Mouse (Mus musculus): Measurements from ENCODE around the gene Rasal3. TPM values are rescaled to one million over a fixed set of nuclear protein-coding genes. Genes with fewer than 3 reads are reported as not detected.
A peak's percentile ranks its signal among the peaks of the same experiment; 100 is the strongest.

Rasal3 gene
- polyA plus RNA-seq, 1 experiment from 2014 or later = 1.2 TPM

- Histone ChIP-seq H3K27me3 (peaks cover 6% of the 10 kb centered on the region; the same call in 1 of the 2 replicates), H3K9me3 (no peaks in the 10 kb centered on the region), H3K4me1 (no peaks in the 10 kb centered on the region), H3K36me3 (no peaks in the 10 kb centered on the region), H3K4me2 (no peak within 1 kb of the TSS), H3K27ac (no peak within 1 kb of the TSS), H3K4me3 (no peak within 1 kb of the TSS), H3K9ac (no peak within 1 kb of the TSS)
- ATAC-seq (ENCODE audit: insufficient number of reproducible peaks, insufficient read depth, low FRiP score, low TSS enrichment, low read depth) = no peak
- WGBS = 92% methylated on average over 2 of the region's 2 CpGs
Measured at GRCm38 (mm10) chr17:32424034-32424433, 20.7 kb upstream of the Rasal3 start, which contains the start of gene Pglyrp2. Pglyrp2 (minus strand) TSS chr17:32424167.

DNA sequence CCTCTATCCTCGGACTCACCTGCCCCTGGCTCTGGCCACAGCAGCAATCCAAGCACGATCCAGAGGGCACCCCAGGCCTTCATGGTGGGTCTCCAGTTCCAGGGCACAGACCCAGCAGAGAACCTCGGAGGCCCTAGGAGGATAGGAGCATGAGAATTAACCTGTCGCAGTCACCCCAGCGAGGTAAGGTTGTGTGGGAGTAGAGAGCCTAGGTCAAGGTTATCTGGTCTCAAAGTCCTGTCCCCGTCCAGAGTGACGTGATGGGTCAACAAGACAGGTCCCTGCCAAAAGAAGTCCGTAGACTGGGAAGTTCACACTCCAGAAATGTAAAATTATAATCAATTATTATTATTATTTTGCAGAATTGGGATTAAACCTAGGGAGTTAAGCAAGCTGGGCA lies 17.4 kb upstream of the Rasal3 start:
- H3K27ac ChIP-seq = no peak overlapping the region
- WGBS = 82% methylated on average over 8 of the region's 8 CpGs
- peaks cover 11% of the 10 kb centered on the region for H3K27me3 ChIP-seq
- ATAC-seq (ENCODE audit: insufficient number of reproducible peaks, insufficient read depth, low FRiP score, low TSS enrichment, low read depth) = no peak
- no peak overlapping the region for H3K4me3 ChIP-seq
- H3K9me3 ChIP-seq = no peaks in the 10 kb centered on the region
- H3K4me1 ChIP-seq = no peaks in the 10 kb centered on the region
- no peak overlapping the region for H3K9ac ChIP-seq
- H3K36me3 ChIP-seq = no peaks in the 10 kb centered on the region
- no peak overlapping the region for H3K4me2 ChIP-seq

GRCm38 (mm10) chr17:32419989-32420388 lies 16.6 kb upstream of the Rasal3 start:
- Histone ChIP-seq H3K27ac (no peak overlapping the region), H3K4me2 (no peak overlapping the region), H3K9me3 (no peaks in the 10 kb centered on the region), H3K36me3 (no peaks in the 10 kb centered on the region), H3K4me3 (no peak overlapping the region), H3K9ac (no peak overlapping the region), H3K4me1 (no peaks in the 10 kb centered on the region), H3K27me3 (peaks cover 19% of the 10 kb centered on the region)
- 75% methylated on average over 2 of the region's 2 CpGs for WGBS
- ATAC-seq (ENCODE audit: insufficient number of reproducible peaks, insufficient read depth, low FRiP score, low TSS enrichment, low read depth) = no peak

- WGBS = 92% methylated on average over 14 of the region's 14 CpGs
- Histone ChIP-seq H3K4me3 (no peak overlapping the region), H3K27ac (no peak overlapping the region), H3K27me3 (peaks cover 26% of the 10 kb centered on the region), H3K9me3 (no peaks in the 10 kb centered on the region), H3K4me1 (no peaks in the 10 kb centered on the region), H3K9ac (no peak overlapping the region), H3K4me2 (no peak overlapping the region), H3K36me3 (no peaks in the 10 kb centered on the region)
- no peak for ATAC-seq (ENCODE audit: insufficient number of reproducible peaks, insufficient read depth, low FRiP score, low TSS enrichment, low read depth)
Measured at GRCm38 (mm10) chr17:32416771-32417170, 13.4 kb upstream of the Rasal3 start.

DNA sequence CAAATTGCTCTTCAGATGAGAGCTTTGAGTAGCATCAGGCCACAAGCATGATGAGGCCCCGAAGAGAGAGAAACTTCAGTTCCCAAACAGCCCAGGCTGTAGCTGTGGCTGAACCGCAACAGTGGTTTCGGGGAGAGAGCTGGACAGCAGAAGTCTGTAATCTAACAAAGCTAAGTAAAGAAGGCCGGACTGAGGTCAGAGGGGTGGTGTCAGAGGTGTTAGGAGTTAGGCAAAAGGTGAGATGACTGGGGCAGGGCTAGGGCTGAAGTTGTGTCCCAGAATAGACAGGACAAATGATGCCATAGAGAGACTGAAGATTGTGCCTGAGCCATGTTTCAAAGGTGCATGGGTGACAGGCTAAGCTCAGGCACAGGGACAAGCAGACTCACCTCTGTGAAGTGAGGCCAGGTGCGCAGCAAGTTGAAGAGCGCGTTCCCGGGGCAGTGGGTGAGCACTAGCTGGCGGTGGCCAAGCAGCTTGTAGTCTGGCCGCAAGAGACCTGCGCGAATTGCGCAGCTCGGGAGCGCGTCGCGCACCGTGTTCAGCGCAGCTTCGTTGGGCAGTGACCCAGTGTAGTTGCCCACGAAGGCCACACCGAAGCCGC lies 12.1 kb upstream of the Rasal3 start:
- 50% methylated on average over 24 of the region's 24 CpGs for WGBS
- H3K36me3 ChIP-seq = no peaks in the 10 kb centered on the region
- peak overlapping the region; percentile 11; the same call in 1 of the 2 replicates for H3K4me2 ChIP-seq
- no peak for ATAC-seq (ENCODE audit: insufficient number of reproducible peaks, insufficient read depth, low FRiP score, low TSS enrichment, low read depth)
- peaks cover 26% of the 10 kb centered on the region for H3K27me3 ChIP-seq
- H3K9ac ChIP-seq = no peak overlapping the region
- H3K9me3 ChIP-seq = no peaks in the 10 kb centered on the region
- H3K4me3 ChIP-seq = no peak overlapping the region
- H3K27ac ChIP-seq = no peak overlapping the region
- no peaks in the 10 kb centered on the region for H3K4me1 ChIP-seq

DNA sequence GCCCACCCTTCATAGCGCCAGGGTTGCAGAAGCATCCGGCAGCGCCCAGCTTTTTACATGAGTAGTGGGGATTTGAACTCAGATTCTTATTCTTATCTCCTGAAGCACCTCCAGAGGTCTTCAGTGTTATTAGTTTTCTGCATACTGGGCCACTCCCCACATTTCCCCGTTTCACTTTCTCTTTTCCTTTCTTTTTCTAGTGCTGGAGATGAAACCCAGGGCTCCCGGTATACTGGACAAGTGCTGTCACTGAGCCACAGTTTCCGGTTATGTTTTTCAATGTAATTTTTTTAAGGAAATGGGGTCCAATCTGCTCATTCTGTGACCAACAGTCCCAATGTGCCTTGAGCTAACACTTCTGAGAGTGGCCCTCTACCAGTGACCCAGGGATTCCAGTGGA lies 8.5 kb upstream of the Rasal3 start:
- no peak for ATAC-seq (ENCODE audit: insufficient number of reproducible peaks, insufficient read depth, low FRiP score, low TSS enrichment, low read depth)
- H3K9me3 ChIP-seq = no peaks in the 10 kb centered on the region
- WGBS = 87% methylated on average over 6 of the region's 6 CpGs
- no peaks in the 10 kb centered on the region for H3K4me1 ChIP-seq
- H3K9ac ChIP-seq = no peak overlapping the region
- no peaks in the 10 kb centered on the region for H3K36me3 ChIP-seq
- peaks cover 25% of the 10 kb centered on the region for H3K27me3 ChIP-seq
- H3K27ac ChIP-seq = no peak overlapping the region
- H3K4me3 ChIP-seq = no peak overlapping the region
- H3K4me2 ChIP-seq = no peak overlapping the region

- no peak for ATAC-seq (ENCODE audit: insufficient number of reproducible peaks, insufficient read depth, low FRiP score, low TSS enrichment, low read depth)
- WGBS = 76% methylated on average over 11 of the region's 11 CpGs
- H3K27me3 ChIP-seq = peaks cover 19% of the 10 kb centered on the region
Measured at GRCm38 (mm10) chr17:32402779-32403157, 615 bp downstream of the Rasal3 start.

DNA sequence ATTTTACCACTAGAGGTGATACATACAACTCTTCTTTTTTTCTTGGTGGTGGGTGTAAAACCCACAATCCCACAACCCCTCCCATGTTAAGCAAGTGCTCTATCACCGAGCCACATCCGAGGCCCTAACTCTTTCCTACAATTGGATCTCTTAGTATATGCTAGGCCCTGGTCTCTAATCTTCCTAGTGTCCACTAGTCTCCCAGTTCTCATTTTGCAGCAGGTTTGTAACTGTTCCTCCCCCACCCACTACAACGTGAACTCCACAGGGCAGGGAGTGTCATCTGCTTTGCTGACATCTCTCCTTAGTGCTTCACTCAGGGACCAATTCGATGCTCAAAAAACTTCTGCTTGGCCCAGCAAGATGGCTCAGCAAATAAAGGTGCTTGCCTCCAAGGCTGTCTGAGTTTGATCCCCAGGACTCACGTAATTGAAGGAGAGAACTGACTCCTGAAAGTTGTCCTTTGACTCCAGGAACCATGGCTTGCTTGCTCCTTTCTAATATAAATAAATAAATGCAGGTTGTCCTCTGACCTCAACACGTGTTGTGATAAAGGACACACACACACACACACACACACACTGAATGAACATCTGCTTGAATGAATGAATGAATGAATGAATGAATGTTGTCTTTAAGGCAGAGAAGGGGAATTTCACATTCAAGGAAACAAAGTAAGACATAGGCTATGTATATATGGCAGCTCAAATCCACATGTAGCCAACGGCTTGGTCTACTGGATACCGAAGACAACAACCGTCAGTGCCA lies 1.2 kb downstream of the Rasal3 start:
- no peaks in the 10 kb centered on the region for H3K9me3 ChIP-seq
- H3K36me3 ChIP-seq = no peaks in the 10 kb centered on the region
- 82% methylated on average over 9 of the region's 9 CpGs for WGBS

More at GRCm38 (mm10) chr17:32402779-32403157, 615 bp downstream of the Rasal3 start:
- Histone ChIP-seq H3K9me3 (no peaks in the 10 kb centered on the region), H3K4me1 (no peaks in the 10 kb centered on the region), H3K4me3 (no peak overlapping the region), H3K27ac (no peak overlapping the region), H3K36me3 (no peaks in the 10 kb centered on the region), H3K4me2 (no peak overlapping the region), H3K9ac (no peak overlapping the region)

GRCm38 (mm10) chr17:32396266-32396665 lies 7.1 kb downstream of the Rasal3 start:
- no peaks in the 10 kb centered on the region for H3K9me3 ChIP-seq
- H3K9ac ChIP-seq = no peak overlapping the region
- H3K4me3 ChIP-seq = peak overlapping the region; percentile 33
- H3K4me2 ChIP-seq = peak overlapping the region; percentile 54
- H3K27me3 ChIP-seq = peaks cover 84% of the 10 kb centered on the region
- no peak for ATAC-seq (ENCODE audit: insufficient number of reproducible peaks, insufficient read depth, low FRiP score, low TSS enrichment, low read depth)
- peaks cover 8% of the 10 kb centered on the region for H3K4me1 ChIP-seq
- no peaks in the 10 kb centered on the region for H3K36me3 ChIP-seq
- 5% methylated on average over 37 of the region's 37 CpGs for WGBS
- H3K27ac ChIP-seq = no peak overlapping the region

More for the DNA sequence above, 1.2 kb downstream of the Rasal3 start:
- no peak for ATAC-seq (ENCODE audit: insufficient number of reproducible peaks, insufficient read depth, low FRiP score, low TSS enrichment, low read depth)
- H3K27me3 ChIP-seq = peaks cover 24% of the 10 kb centered on the region
- H3K9ac ChIP-seq = no peak overlapping the region
- H3K4me3 ChIP-seq = no peak overlapping the region
- no peak overlapping the region for H3K27ac ChIP-seq
- no peak overlapping the region for H3K4me2 ChIP-seq
- H3K4me1 ChIP-seq = no peaks in the 10 kb centered on the region

- ATAC-seq (ENCODE audit: insufficient number of reproducible peaks, insufficient read depth, low FRiP score, low TSS enrichment, low read depth) = no peak
- no peak overlapping the region for H3K9ac ChIP-seq
- WGBS = 87% methylated on average over 10 of the region's 10 CpGs
Measured at GRCm38 (mm10) chr17:32393944-32394343, 9.4 kb downstream of the Rasal3 start.

DNA sequence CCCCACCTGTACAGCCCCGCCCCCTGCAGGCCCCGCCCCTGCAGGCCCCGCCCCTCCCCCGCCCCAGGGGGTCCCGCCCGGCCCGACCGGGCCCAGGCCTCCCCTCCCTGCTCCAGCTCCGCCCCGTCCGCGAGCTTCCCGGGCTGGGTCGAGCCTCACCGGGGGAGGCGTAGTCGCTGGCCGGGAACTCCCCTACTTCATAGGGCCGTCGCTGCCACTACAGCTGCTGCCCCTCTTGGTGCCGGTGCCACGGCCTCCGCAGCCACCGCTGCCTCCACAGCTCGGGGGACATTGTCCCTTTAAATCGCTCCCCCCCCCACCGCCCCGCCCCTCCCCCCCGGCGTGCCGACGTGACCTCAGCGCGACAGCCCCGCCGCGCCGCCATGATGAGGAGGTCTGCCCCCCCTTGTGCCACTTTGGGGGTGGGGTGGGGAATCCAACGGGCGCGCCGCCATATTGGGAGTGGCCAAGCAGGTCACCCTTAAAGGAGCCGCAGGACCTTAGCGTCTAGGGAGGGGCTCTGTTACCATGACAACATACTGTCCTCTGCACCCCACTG lies 14.2 kb downstream of the Rasal3 start, which contains the start of gene Wiz:
Gene Wiz (minus strand): TSS at position 339 of the 559 bp plus-strand sequence.
- ATAC-seq (ENCODE audit: insufficient number of reproducible peaks, insufficient read depth, low FRiP score, low TSS enrichment, low read depth) = peak; percentile 81
- Histone ChIP-seq H3K4me3 (peak within 1 kb of the TSS; percentile 73), H3K27ac (peak within 1 kb of the TSS; percentile 81), H3K4me1 (peaks cover 13% of the 10 kb centered on the region), H3K9ac (peak within 1 kb of the TSS; percentile 85), H3K9me3 (no peaks in the 10 kb centered on the region), H3K36me3 (peaks cover 15% of the 10 kb centered on the region), H3K4me2 (peak within 1 kb of the TSS; percentile 99), H3K27me3 (peaks cover 43% of the 10 kb centered on the region)
- under 1% methylated on average over 24 of the region's 44 CpGs for WGBS

More at GRCm38 (mm10) chr17:32393944-32394343, 9.4 kb downstream of the Rasal3 start:
- Histone ChIP-seq H3K4me2 (no peak overlapping the region), H3K36me3 (no peaks in the 10 kb centered on the region), H3K4me1 (peaks cover 8% of the 10 kb centered on the region), H3K27me3 (peaks cover 90% of the 10 kb centered on the region), H3K9me3 (no peaks in the 10 kb centered on the region), H3K4me3 (no peak overlapping the region), H3K27ac (no peak overlapping the region)

Measured in embryonic facial prominence, embryonic 13.5 days (tissue).